Mouse (Mus musculus) hindbrain, postnatal 0 days (tissue): ENCODE measurements around the gene Pkhd1. TPM values are rescaled to one million over a fixed set of nuclear protein-coding genes. Genes with fewer than 3 reads are reported as not detected.

Experiments used
- ATAC-seq: fragments of 200-750 bp; cut with Nextera tagmentation; 2 replicates; pipeline ENCODE4 v1.8.0; 2017; ENCODE audit warnings: mild to moderate bottlenecking, moderate TSS enrichment, moderate library complexity
- DNase-seq: peaks from one replicate; pipeline ENCODE4 v3.0.0-alpha.2; 2015; ENCODE audit warnings: low spot score
- H3K27ac ChIP-seq: fragments of 300-500 bp; sonication (generic); 2 replicates; pipeline ENCODE4 v1.5.1; 2014; ENCODE audit warnings: mild to moderate bottlenecking
- H3K27me3 ChIP-seq: fragments of 300-500 bp; sonication (generic); 2 replicates; pipeline ENCODE4 v1.6.1; 2014; ENCODE audit warnings: low read length, mixed read lengths; ENCODE audit not compliant: insufficient read depth
- H3K36me3 ChIP-seq: fragments of 300-500 bp; sonication (generic); 2 replicates; pipeline ENCODE4 v1.6.1; 2014; ENCODE audit warnings: low read length, mixed read lengths; ENCODE audit not compliant: insufficient read depth
- H3K4me1 ChIP-seq: fragments of 300-500 bp; sonication (generic); 2 replicates; pipeline ENCODE4 v1.6.1; 2014; ENCODE audit warnings: antibody characterized with exemption, low read length, mixed read lengths; ENCODE audit not compliant: insufficient read depth
- H3K4me2 ChIP-seq: fragments of 300-500 bp; sonication (generic); 2 replicates; pipeline ENCODE4 v1.6.1; 2014; ENCODE audit warnings: low read depth, mild to moderate bottlenecking, low read length, moderate library complexity, mixed read lengths
- H3K4me3 ChIP-seq: fragments of 300-500 bp; sonication (generic); 2 replicates; pipeline ENCODE4 v1.5.1; 2014; ENCODE audit warnings: low read length
- H3K9ac ChIP-seq: fragments of 300-500 bp; sonication (generic); replicated peaks from 2 replicates; pipeline ENCODE4 v1.6.1; 2014; ENCODE audit warnings: mild to moderate bottlenecking, low read length, moderate library complexity, mixed read lengths
- H3K9me3 ChIP-seq: fragments of 300-500 bp; sonication (generic); 2 replicates; pipeline ENCODE4 v1.6.1; 2016; ENCODE audit warnings: low read length, mixed read lengths
- CTCF ChIP-seq: IDR thresholded peaks from 2 replicates; pipeline ENCODE4 v1.5.1; 2016; ENCODE audit warnings: antibody characterized with exemption, control low read depth, low read depth
- WGBS: fragments of 180-500 bp; shearing (Covaris S2); extraction: QIAGEN DNeasy Blood & Tissue Kit; methylation state at CpG from one replicate; pipeline ENCODE4 v1.1.7; 2014; 5-methylcytosine and 5-hydroxymethylcytosine counted together
- polyA plus RNA-seq: library from polyadenylated mRNA; unstranded; fragments of >200 nt; fragmentation: Nextera tagmentation; extraction: Ambion mirVana; gene quantifications from 2 replicates; pipeline ENCODE4 v1.2.1, GENCODE M21; 2015
- total RNA-seq: library from RNA; depleted of rRNA; stranded (reverse); fragments of >200 nt; gene quantifications from 2 replicates; pipeline ENCODE4 v1.2.3, GENCODE M21; 2014

The Pkhd1 gene
- total and polyA plus RNA-seq, 2 experiments from 2014 or later: 0.09 TPM; not detected in 1

DNA sequence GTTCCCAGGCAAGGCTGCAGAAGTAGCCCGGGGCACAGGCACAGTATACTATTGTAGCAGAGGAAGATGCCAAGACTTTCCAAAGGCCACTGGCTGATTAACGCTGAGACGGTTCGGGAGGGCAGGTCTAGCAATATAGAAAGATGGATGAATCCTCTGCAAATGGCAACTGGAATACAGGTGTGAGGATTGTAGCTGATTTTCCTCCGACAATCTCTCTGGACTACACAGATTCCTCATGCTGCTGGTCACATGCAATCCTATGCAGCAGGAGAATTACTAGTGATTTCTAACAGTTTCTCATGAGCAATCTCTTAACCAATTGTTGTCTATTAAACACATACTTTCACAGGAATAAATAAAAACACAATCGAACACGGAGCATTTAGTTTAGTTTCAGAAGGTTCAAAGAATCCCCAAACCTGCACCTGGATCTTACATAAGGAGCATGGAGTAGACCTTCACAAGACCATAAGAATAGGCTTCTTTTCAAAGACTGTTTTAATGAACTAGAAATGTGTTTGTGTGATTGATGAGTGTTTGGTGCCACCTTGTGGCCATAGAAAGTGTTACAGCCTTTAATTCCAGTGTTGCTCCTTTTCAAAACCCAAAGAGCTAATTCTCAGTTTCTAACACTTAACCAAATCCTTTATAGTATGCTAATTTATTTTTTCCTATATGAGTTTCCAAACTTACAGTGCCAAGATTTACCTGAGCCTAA, 104.3 kb downstream of the Pkhd1 start:
- peak; percentile 81 for TF ChIP-seq CTCF
- ATAC-seq (peak; percentile 70), DNase-seq (peak; percentile 68)
- Histone ChIP-seq H3K4me1 (no peaks in the 10 kb centered on the region), H3K27ac (no peak overlapping the region), H3K36me3 (no peaks in the 10 kb centered on the region), H3K9me3 (no peaks in the 10 kb centered on the region), H3K4me3 (no peak overlapping the region), H3K4me2 (no peak overlapping the region), H3K9ac (no peak overlapping the region), H3K27me3 (no peaks in the 10 kb centered on the region)
- 65% methylated on average over 7 of the region's 7 CpGs for WGBS

DNA sequence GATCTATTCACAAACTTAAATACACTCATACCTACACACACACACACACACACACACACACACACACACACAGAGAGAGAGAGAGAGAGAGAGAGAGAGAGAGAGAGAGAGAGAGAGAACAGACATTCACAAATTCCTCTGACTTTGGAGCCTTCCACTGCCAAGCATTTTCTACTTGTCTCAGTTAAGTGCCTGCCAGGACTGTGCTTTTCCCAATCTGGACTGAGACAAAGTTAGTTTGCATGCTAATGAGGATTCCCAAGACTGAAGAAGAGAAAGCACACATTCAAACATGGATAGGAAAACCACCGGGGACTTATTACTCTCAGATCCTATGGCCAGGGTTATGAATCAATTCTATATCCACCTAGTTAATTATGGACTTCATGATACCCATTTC, 118.9 kb downstream of the Pkhd1 start:
- no peak overlapping the region for H3K4me3 ChIP-seq
- H3K9me3 ChIP-seq: no peaks in the 10 kb centered on the region
- 57% methylated on average over 1 of the region's 1 CpGs for whole genome bisulfite sequencing
- H3K4me2 ChIP-seq: no peak overlapping the region
- H3K36me3 ChIP-seq: no peaks in the 10 kb centered on the region
- H3K27me3 ChIP-seq: no peaks in the 10 kb centered on the region
- ATAC-seq: no peak
- no peak overlapping the region for H3K9ac ChIP-seq
- peak; percentile 20 for DNase-seq
- no peak overlapping the region for H3K27ac ChIP-seq
- TF ChIP-seq CTCF: no peak
- H3K4me1 ChIP-seq: no peaks in the 10 kb centered on the region

DNA sequence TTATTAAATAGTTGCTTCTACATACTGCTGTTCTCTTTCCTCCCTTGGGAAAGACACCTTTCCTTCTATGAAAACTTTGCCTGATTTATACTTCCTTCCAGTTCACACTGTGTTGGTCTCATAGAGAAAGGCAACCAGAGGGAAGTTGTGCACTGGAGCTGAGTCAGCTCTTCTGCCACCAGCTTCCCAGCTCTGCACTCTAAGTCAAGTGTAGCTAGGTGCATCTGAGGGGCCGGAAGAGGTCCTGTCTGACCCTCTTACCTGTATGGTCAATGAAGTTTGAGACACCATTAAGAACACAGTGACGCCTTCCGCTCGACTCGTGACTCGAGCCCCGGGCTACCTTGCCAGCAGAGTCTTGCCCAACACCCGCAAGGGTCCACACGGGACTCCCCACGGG, 131.8 kb downstream of the Pkhd1 start:
- DNase-seq: no peak
- Histone ChIP-seq H3K4me3 (no peak overlapping the region), H3K9me3 (no peaks in the 10 kb centered on the region), H3K4me2 (no peak overlapping the region), H3K9ac (no peak overlapping the region), H3K4me1 (no peaks in the 10 kb centered on the region), H3K36me3 (no peaks in the 10 kb centered on the region), H3K27me3 (no peaks in the 10 kb centered on the region), H3K27ac (no peak overlapping the region)
- no peak for ATAC-seq
- WGBS: 98% methylated on average over 8 of the region's 10 CpGs
- TF ChIP-seq CTCF: no peak

DNA sequence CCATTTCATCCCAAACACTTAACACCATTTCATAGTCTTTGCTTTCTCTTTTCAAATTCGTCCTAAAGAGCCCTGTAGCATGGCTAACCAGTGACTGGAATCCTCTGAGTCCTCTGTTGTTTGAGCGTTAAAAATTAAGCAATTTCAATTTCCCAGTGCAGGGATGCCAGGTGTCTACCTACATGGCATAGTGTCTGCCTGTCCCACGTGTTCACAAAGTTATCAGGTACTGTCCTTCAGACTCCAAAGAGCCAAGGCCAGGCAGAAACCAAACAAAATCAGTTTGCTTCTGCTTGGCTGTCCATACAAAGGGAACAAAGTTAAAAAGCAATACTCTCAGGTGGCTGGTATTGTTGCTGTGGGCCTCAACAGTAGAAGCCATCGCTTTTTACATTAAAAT, 136.0 kb downstream of the Pkhd1 start:
- no peaks in the 10 kb centered on the region for H3K36me3 ChIP-seq
- H3K4me3 ChIP-seq: no peak overlapping the region
- H3K9me3 ChIP-seq: no peaks in the 10 kb centered on the region
- no peak overlapping the region for H3K4me2 ChIP-seq
- no peak for DNase-seq
- H3K4me1 ChIP-seq: no peaks in the 10 kb centered on the region
- no peak overlapping the region for H3K9ac ChIP-seq
- H3K27ac ChIP-seq: no peak overlapping the region
- ATAC-seq: no peak
- H3K27me3 ChIP-seq: no peaks in the 10 kb centered on the region
- 83% methylated on average over 4 of the region's 4 CpGs for WGBS
- no peak for TF ChIP-seq CTCF

DNA sequence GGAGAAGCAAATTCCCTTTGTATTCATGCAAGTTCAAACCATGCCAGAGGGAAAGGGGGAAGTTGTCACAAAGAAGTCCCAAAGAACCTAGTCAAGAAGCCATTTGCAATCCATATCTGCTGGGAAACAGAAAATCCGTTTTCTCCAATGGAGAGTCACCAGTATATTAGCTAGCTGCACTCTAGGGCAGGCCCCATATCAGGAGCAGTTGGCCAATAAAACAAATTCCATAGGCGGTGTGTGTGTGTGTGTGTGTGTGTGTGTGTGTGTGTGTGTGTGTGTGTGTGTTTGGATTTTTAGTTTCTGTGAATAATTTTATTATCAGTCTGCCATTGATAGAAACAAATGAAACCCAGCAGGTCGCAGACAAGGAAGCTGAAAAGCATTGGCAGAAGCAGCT, 139.2 kb downstream of the Pkhd1 start:
- WGBS: 64% methylated on average over 3 of the region's 3 CpGs
- no peak for DNase-seq
- 0 out of 2 replicates have a peak, but pooled peaks have one; percentile 46 for ATAC-seq
- no peaks in the 10 kb centered on the region for H3K9me3 ChIP-seq
- peak overlapping the region; percentile 58; the same call in 1 of the 2 replicates for H3K9ac ChIP-seq
- H3K27me3 ChIP-seq: no peaks in the 10 kb centered on the region
- peak overlapping the region; percentile 43; the same call in 1 of the 2 replicates for H3K4me3 ChIP-seq
- H3K4me2 ChIP-seq: peak overlapping the region; percentile 76
- no peak for TF ChIP-seq CTCF
- no peaks in the 10 kb centered on the region for H3K36me3 ChIP-seq
- H3K4me1 ChIP-seq: no peaks in the 10 kb centered on the region
- H3K27ac ChIP-seq: no peak overlapping the region

DNA sequence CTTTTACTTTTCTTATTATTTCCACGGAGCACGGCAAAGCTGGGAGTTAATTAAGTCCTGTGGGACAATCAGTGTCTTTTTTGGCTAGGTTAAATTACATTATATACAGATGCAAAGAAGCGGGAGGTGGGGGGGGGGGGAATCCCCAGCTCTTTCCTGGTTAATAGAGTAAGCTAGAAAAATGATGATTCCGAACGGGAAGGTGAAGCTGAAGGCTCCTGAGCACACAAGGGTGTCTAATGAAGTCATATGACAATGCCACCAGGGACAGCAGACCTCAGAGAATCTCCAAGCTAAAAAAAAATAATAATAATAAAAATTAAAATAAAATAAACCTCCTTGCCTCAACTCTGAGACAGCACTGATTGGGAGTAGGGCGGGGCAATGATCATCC, 139.6 kb downstream of the Pkhd1 start:
- ATAC-seq (peak; percentile 51; the same call in 1 of the 2 replicates), DNase-seq (no peak)
- Histone ChIP-seq H3K4me1 (no peaks in the 10 kb centered on the region), H3K4me3 (peak overlapping the region; percentile 43), H3K36me3 (no peaks in the 10 kb centered on the region), H3K27me3 (no peaks in the 10 kb centered on the region), H3K9me3 (no peaks in the 10 kb centered on the region), H3K9ac (peak overlapping the region; percentile 58; the same call in 1 of the 2 replicates), H3K27ac (no peak overlapping the region; the same call in 1 of the 2 replicates), H3K4me2 (peak overlapping the region; percentile 76)
- no peak for TF ChIP-seq CTCF
- 21% methylated on average over 6 of the region's 6 CpGs for WGBS
